8 mouse cellular contexts compared by ENCODE assay signal in the genomic region with DNA sequence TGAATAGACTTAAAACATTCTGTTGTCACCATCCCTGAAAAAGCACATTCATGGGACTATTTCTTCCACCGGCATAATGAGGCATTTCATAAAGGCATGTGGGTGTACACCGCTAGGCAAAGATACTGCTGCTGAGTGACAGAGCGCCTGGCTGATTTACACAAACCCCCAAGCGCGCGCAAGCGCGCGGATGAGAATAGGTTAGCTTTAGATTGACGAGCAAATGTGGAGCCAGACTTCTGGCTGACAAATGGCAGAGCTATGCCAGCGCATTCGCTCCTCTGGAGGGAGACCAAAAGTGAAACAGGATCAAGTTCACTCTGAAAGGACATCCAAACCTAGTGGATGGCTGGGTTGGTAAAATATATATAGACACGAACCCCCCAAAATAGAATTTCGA. TPM values are rescaled to one million over a fixed set of nuclear protein-coding genes. Genes with fewer than 3 reads are reported as not detected.
A peak's percentile ranks its signal among the peaks of the same experiment; 100 is the strongest.
DNase-seq lines count a peak whose midpoint lies in the region; TF ChIP-seq lines count a peak whose summit lies in the region.

A gene (minus strand): TSS at position 130 of the 400 bp plus-strand sequence.

- peak; percentile 26 to 33 for DNase-seq in cerebellum, postnatal 25 days
- DNase-seq in cerebellum, adult 11-12 months: no peak
- DNase-seq in brain, embryonic 18.5 days (ENCODE audit: low read depth, low spot score): peak; percentile 61
- peak; percentile 63 to 80 for DNase-seq in heart, adult 2 months
- DNase-seq in layer of hippocampus, postnatal 10 days (ENCODE audit: low spot score in 2 of 2): peak; percentile 43 to 49
- DNase-seq in right cerebral cortex, postnatal 14 days: peak; percentile 28
- no peak for DNase-seq in testis, postnatal 10 days (ENCODE audit: low spot score)
- DNase-seq in urinary bladder, postnatal 14 days (ENCODE audit: low spot score): no peak

- peaks cover 5% of the 10 kb centered on the region for H3K4me1 ChIP-seq in heart, adult 2 months (ENCODE audit: control insufficient read depth, insufficient read depth, low read length)

- intact Hi-C loops in heart, adult 2 months (cut with DNase I): loop anchor here (5.0 kb wide), 1 partner anchor 240 kb away; a partner anchor contains a TSS

- 47% methylated on average over 14 of the region's 14 CpGs for WGBS in heart, adult 2 months

- peak within 1 kb of the TSS; percentile 83 for H3K9ac ChIP-seq in heart, adult 2 months (ENCODE audit: low read depth, low read length)

- peak within 1 kb of the TSS; percentile 39 for H3K4me3 ChIP-seq in heart, adult 2 months

- TF ChIP-seq CTCF in heart, adult 2 months (IDR thresholded peaks at IDR 0.05): no peak

- peak within 1 kb of the TSS; percentile 91 for H3K27ac ChIP-seq in heart, adult 2 months

- no peak for TF ChIP-seq EP300 in heart, adult 2 months (IDR thresholded peaks at IDR 0.05; ENCODE audit: insufficient read depth, low read depth, low read length)

- no peaks in the 10 kb centered on the region for H3K27me3 ChIP-seq in heart, adult 2 months (ENCODE audit: control insufficient read depth, insufficient read depth, low read length)

- no peaks in the 10 kb centered on the region for H3K79me2 ChIP-seq in heart, adult 2 months (replicated peaks; ENCODE audit: control insufficient read depth, insufficient read depth, low read length)

- H3K36me3 ChIP-seq in heart, adult 2 months (ENCODE audit: control insufficient read depth, insufficient read depth, low read length): peaks cover 2% of the 10 kb centered on the region; the same call in 1 of the 2 replicates

- peak; percentile 53 for TF ChIP-seq POLR2A in heart, adult 2 months (IDR thresholded peaks at IDR 0.05; ENCODE audit: insufficient read depth, low read depth, low read length)

RNA-seq across cellular contexts. Expression of the gene that starts here (rescaled TPM):
- total RNA-seq in heart, adult 2 months (2021): 10 to 100 TPM; 21.0 to 32.4 TPM
- 10.5 and 19.5 TPM in 2 replicates for polyA plus RNA-seq in heart, adult 2 months (2012; rRNA removed)
- total RNA-seq in layer of hippocampus, postnatal 10 days (2021): under 1 TPM in 1 of 2 experiments, not detected in 1; 0.82 TPM

Comparison
In these comparisons a context has a peak if more than half of its experiments do, and no peak if none do; other contexts are left out.
1. RNA of the gene that starts here (total RNA-seq): 21.0 to 32.4 TPM in heart, adult 2 months; 0.82 TPM in layer of hippocampus, postnatal 10 days; every median in the first group is over 10 times any median in the second.
2. DNase-seq: peak in cerebellum, postnatal 25 days (2 of 2), brain, embryonic 18.5 days (single experiment), heart, adult 2 months (2 of 2) and right cerebral cortex, postnatal 14 days (single experiment); none in cerebellum, adult 11-12 months (single experiment), testis, postnatal 10 days (single experiment) and urinary bladder, postnatal 14 days (single experiment).
3. Peak in DNase-seq in layer of hippocampus, postnatal 10 days; RNA of the gene not detected or under 1 TPM.